Mouse (Mus musculus): Measurements from ENCODE around the gene Rnf220.

- no peak for TF ChIP-seq CTCF (IDR thresholded peaks at IDR 0.05; ENCODE audit: borderline replicate concordance, insufficient read depth, low read length)
- no peak for TF ChIP-seq POLR2A (IDR thresholded peaks at IDR 0.05; ENCODE audit: low read depth, low read length)
Measured at GRCm38 (mm10) chr4:117546616-117547015, 49.8 kb upstream of the Rnf220 start.

Data from embryonic fibroblast, embryonic 13.5 days (primary cell).